In the genomic region with DNA sequence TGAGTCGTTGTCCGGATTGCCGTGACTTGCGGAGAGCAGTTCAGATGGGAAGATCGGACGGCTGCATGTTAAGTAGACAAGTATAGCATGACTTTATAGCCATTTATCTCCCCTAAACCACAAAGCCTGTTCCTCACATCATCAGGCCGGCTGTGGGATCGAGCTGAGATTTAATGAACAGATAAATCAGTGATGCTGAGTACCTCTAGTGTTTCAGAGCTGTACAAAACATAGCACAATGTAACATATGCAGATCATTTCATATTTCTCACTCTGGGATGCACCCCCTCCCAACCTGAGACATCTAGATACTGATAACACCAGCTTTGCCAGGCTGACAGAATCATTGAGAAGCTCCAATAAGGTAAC, we compare ENCODE assay signal across 18 mouse cellular contexts.
A peak's percentile ranks its signal among the peaks of the same experiment; 100 is the strongest.
DNase-seq lines count a peak whose midpoint lies in the region; ATAC-seq and TF ChIP-seq lines count a peak whose summit lies in the region.
"Had no signal": no experiment of that assay in that cellular context is flagged by ENCODE, and none has a peak within 500 bp of the region (broad histone marks: within the 10 kb centered on the region; RNA-seq: fewer than 3 reads in every experiment).

No protein-coding gene starts in this region.

- no peak overlapping the region for H3K27ac ChIP-seq in forebrain, embryonic 11.5 days (ENCODE audit: low read depth, low read length)
- no peak overlapping the region for H3K27ac ChIP-seq in forebrain, postnatal 0 days (ENCODE audit: low read depth, low read length)
- H3K27ac ChIP-seq in midbrain, embryonic 15.5 days: 0 out of 2 replicates have a peak overlapping the region, but pooled peaks have one; percentile 26
- no peak overlapping the region for H3K27ac ChIP-seq in midbrain, embryonic 10.5 days (replicated peaks)
- H3K27ac ChIP-seq in limb, embryonic 10.5 days: peak overlapping the region; percentile 83
- peak overlapping the region; percentile 76 for H3K27ac ChIP-seq in neural tube, embryonic 15.5 days (replicated peaks)
- no peak overlapping the region for H3K27ac ChIP-seq in midbrain, embryonic 13.5 days
- H3K27ac ChIP-seq: kidney, postnatal 0 days; liver, embryonic 12.5 days; neural tube, embryonic 12.5 days had no signal

- DNase-seq in forebrain, embryonic 11.5 days (ENCODE audit: low spot score): peak; percentile 33
- no peak for DNase-seq in forebrain, postnatal 0 days
- DNase-seq in midbrain, embryonic 10.5 days (ENCODE audit: low spot score): no peak
- no peak for DNase-seq in limb, embryonic 10.5 days (ENCODE audit: low spot score)
- no peak for DNase-seq in gastrocnemius, postnatal 10 days
- DNase-seq: adrenal gland, postnatal 14 days; cerebellum, adult 9-11 months; heart, postnatal 4 days; kidney, adult 11 months; lung, adult 2 months; spleen, adult 18-20 months had no signal

- H3K4me2 ChIP-seq in forebrain, embryonic 11.5 days (ENCODE audit: low read depth, low read length, severe bottlenecking): no peak overlapping the region
- no peak overlapping the region for H3K4me2 ChIP-seq in forebrain, postnatal 0 days (ENCODE audit: low read depth)
- no peak overlapping the region for H3K4me2 ChIP-seq in midbrain, embryonic 15.5 days
- H3K4me2 ChIP-seq in neural tube, embryonic 15.5 days: peak overlapping the region; percentile 13
- H3K4me2 ChIP-seq in midbrain, embryonic 13.5 days (replicated peaks): no peak overlapping the region
- H3K4me2 ChIP-seq: liver, embryonic 12.5 days; neural tube, embryonic 12.5 days had no signal

- no peaks in the 10 kb centered on the region for H3K36me3 ChIP-seq in forebrain, embryonic 11.5 days (ENCODE audit: control insufficient read depth, insufficient read depth, low read length)
- H3K36me3 ChIP-seq in forebrain, postnatal 0 days (ENCODE audit: insufficient read depth): no peaks in the 10 kb centered on the region
- H3K36me3 ChIP-seq in midbrain, embryonic 15.5 days (replicated peaks): no peaks in the 10 kb centered on the region
- H3K36me3 ChIP-seq in midbrain, embryonic 10.5 days: no peaks in the 10 kb centered on the region
- no peaks in the 10 kb centered on the region for H3K36me3 ChIP-seq in limb, embryonic 10.5 days
- H3K36me3 ChIP-seq in neural tube, embryonic 15.5 days: no peaks in the 10 kb centered on the region
- no peaks in the 10 kb centered on the region for H3K36me3 ChIP-seq in midbrain, embryonic 13.5 days
- H3K36me3 ChIP-seq: G1E; liver, embryonic 12.5 days; neural tube, embryonic 12.5 days had no signal

- no peaks in the 10 kb centered on the region for H3K9me3 ChIP-seq in forebrain, embryonic 11.5 days (ENCODE audit: control insufficient read depth, low read length)
- H3K9me3 ChIP-seq in forebrain, postnatal 0 days (ENCODE audit: low read length): no peaks in the 10 kb centered on the region
- H3K9me3 ChIP-seq in midbrain, embryonic 15.5 days: no peaks in the 10 kb centered on the region
- H3K9me3 ChIP-seq in midbrain, embryonic 10.5 days (replicated peaks): no peaks in the 10 kb centered on the region
- H3K9me3 ChIP-seq in limb, embryonic 10.5 days (replicated peaks): no peaks in the 10 kb centered on the region
- H3K9me3 ChIP-seq in neural tube, embryonic 15.5 days (replicated peaks): no peaks in the 10 kb centered on the region
- H3K9me3 ChIP-seq in midbrain, embryonic 13.5 days: no peaks in the 10 kb centered on the region
- H3K9me3 ChIP-seq: G1E; liver, embryonic 12.5 days; neural tube, embryonic 12.5 days had no signal

- ATAC-seq in forebrain, embryonic 11.5 days (replicated peaks; ENCODE audit: low FRiP score): no peak
- ATAC-seq in forebrain, postnatal 0 days: no peak; the same call in 1 of the 2 replicates
- no peak for ATAC-seq in midbrain, embryonic 15.5 days (replicated peaks)
- peak; percentile 37; the same call in 1 of the 2 replicates for ATAC-seq in neural tube, embryonic 15.5 days (ENCODE audit: low FRiP score)
- ATAC-seq in midbrain, embryonic 13.5 days: no peak
- ATAC-seq: liver, embryonic 12.5 days had no signal

- H3K4me1 ChIP-seq in forebrain, embryonic 11.5 days (replicated peaks; ENCODE audit: control insufficient read depth, insufficient read depth, low read length): peaks cover 10% of the 10 kb centered on the region; the same call in 1 of the 2 replicates
- H3K4me1 ChIP-seq in forebrain, postnatal 0 days (ENCODE audit: insufficient read depth): no peaks in the 10 kb centered on the region
- peaks cover 15% of the 10 kb centered on the region for H3K4me1 ChIP-seq in midbrain, embryonic 15.5 days
- H3K4me1 ChIP-seq in midbrain, embryonic 10.5 days: peaks cover 13% of the 10 kb centered on the region
- H3K4me1 ChIP-seq in limb, embryonic 10.5 days: peaks cover 31% of the 10 kb centered on the region
- peaks cover 35% of the 10 kb centered on the region for H3K4me1 ChIP-seq in neural tube, embryonic 15.5 days
- peaks cover 23% of the 10 kb centered on the region for H3K4me1 ChIP-seq in midbrain, embryonic 13.5 days (replicated peaks)
- H3K4me1 ChIP-seq: liver, embryonic 12.5 days had no signal

- TF ChIP-seq CTCF in forebrain, postnatal 0 days (IDR thresholded peaks at IDR 0.05; ENCODE audit: low read depth): no peak

- H3K27me3 ChIP-seq in forebrain, embryonic 11.5 days (ENCODE audit: control insufficient read depth, insufficient read depth, low read length): no peaks in the 10 kb centered on the region
- no peaks in the 10 kb centered on the region for H3K27me3 ChIP-seq in forebrain, postnatal 0 days (ENCODE audit: insufficient read depth, low read length)
- H3K27me3 ChIP-seq in midbrain, embryonic 15.5 days (replicated peaks): no peaks in the 10 kb centered on the region
- peaks cover 26% of the 10 kb centered on the region for H3K27me3 ChIP-seq in midbrain, embryonic 10.5 days (ENCODE audit: low read depth, poor library complexity, severe bottlenecking)
- H3K27me3 ChIP-seq in limb, embryonic 10.5 days (ENCODE audit: low read depth, poor library complexity, severe bottlenecking): no peaks in the 10 kb centered on the region
- no peaks in the 10 kb centered on the region for H3K27me3 ChIP-seq in neural tube, embryonic 15.5 days (replicated peaks)
- H3K27me3 ChIP-seq in midbrain, embryonic 13.5 days: no peaks in the 10 kb centered on the region
- H3K27me3 ChIP-seq: liver, embryonic 12.5 days; neural tube, embryonic 12.5 days had no signal

- no peak overlapping the region for H3K4me3 ChIP-seq in forebrain, embryonic 11.5 days (ENCODE audit: low read depth, low read length)
- H3K4me3 ChIP-seq in forebrain, postnatal 0 days (ENCODE audit: low read depth, low read length): no peak overlapping the region
- H3K4me3 ChIP-seq in midbrain, embryonic 15.5 days: no peak overlapping the region
- H3K4me3 ChIP-seq in midbrain, embryonic 10.5 days: no peak overlapping the region
- no peak overlapping the region for H3K4me3 ChIP-seq in limb, embryonic 10.5 days
- H3K4me3 ChIP-seq in neural tube, embryonic 15.5 days (replicated peaks): no peak overlapping the region
- H3K4me3 ChIP-seq in midbrain, embryonic 13.5 days (replicated peaks): no peak overlapping the region
- H3K4me3 ChIP-seq: liver, embryonic 12.5 days; neural tube, embryonic 12.5 days had no signal

- 55% methylated on average over 8 of the region's 8 CpGs for WGBS in forebrain, embryonic 11.5 days
- WGBS in forebrain, postnatal 0 days: 65% methylated on average over 8 of the region's 8 CpGs
- WGBS in midbrain, embryonic 15.5 days: 80% methylated on average over 8 of the region's 8 CpGs
- 82% methylated on average over 8 of the region's 8 CpGs for WGBS in midbrain, embryonic 10.5 days
- WGBS in limb, embryonic 10.5 days: 83% methylated on average over 8 of the region's 8 CpGs
- 41% methylated on average over 8 of the region's 8 CpGs for WGBS in neural tube, embryonic 15.5 days
- 72% methylated on average over 8 of the region's 8 CpGs for WGBS in midbrain, embryonic 13.5 days

- no peak overlapping the region for H3K9ac ChIP-seq in forebrain, embryonic 11.5 days (ENCODE audit: low read length)
- no peak overlapping the region for H3K9ac ChIP-seq in forebrain, postnatal 0 days
- H3K9ac ChIP-seq in midbrain, embryonic 15.5 days: no peak overlapping the region
- no peak overlapping the region for H3K9ac ChIP-seq in neural tube, embryonic 15.5 days (replicated peaks)
- no peak overlapping the region for H3K9ac ChIP-seq in midbrain, embryonic 13.5 days (replicated peaks)
- H3K9ac ChIP-seq: liver, embryonic 12.5 days; neural tube, embryonic 12.5 days had no signal

Comparison
In these comparisons a context has a peak if more than half of its experiments do, and no peak if none do; other contexts are left out.
1. H3K27ac ChIP-seq: peak in midbrain, embryonic 15.5 days (single experiment), limb, embryonic 10.5 days (single experiment) and neural tube, embryonic 15.5 days (single experiment); none in forebrain, embryonic 11.5 days (single experiment), forebrain, postnatal 0 days (single experiment), midbrain, embryonic 10.5 days (single experiment) and midbrain, embryonic 13.5 days (single experiment).